Mouse (Mus musculus): ENCODE results near the gene Carns1. TPM values are rescaled to one million over a fixed set of nuclear protein-coding genes. Genes with fewer than 3 reads are reported as not detected.

Gene Carns1
- polyA plus RNA-seq, 1 experiment from 2014 or later: 3.3 TPM

Other genes with a start within 250 kb of the Carns1 start
- 0.59 and 1.4 TPM in 2 replicates for gene Aldh3b1, start 245.7 kb downstream of the Carns1 start, polyA plus RNA-seq (2014; fragmentation: Nextera tagmentation; extraction: Ambion mirVana)
- gene Unc93b1, start 240.3 kb downstream of the Carns1 start, polyA plus RNA-seq (2014; fragmentation: Nextera tagmentation; extraction: Ambion mirVana): 5.1 and 6.4 TPM in 2 replicates
- gene Aldh3b3, start 216.8 kb downstream of the Carns1 start, polyA plus RNA-seq (2014; fragmentation: Nextera tagmentation; extraction: Ambion mirVana): not detected in 2 replicates
- gene Aldh3b2, start 203.2 kb downstream of the Carns1 start, polyA plus RNA-seq (2014; fragmentation: Nextera tagmentation; extraction: Ambion mirVana): 1.5 and 2.3 TPM in 2 replicates
- gene Acy3, start 188.9 kb downstream of the Carns1 start, polyA plus RNA-seq (2014; fragmentation: Nextera tagmentation; extraction: Ambion mirVana): 2.5 and 2.8 TPM in 2 replicates
- 0.70 and 2.3 TPM in 2 replicates for gene Tbx10, start 182.7 kb downstream of the Carns1 start, polyA plus RNA-seq (2014; fragmentation: Nextera tagmentation; extraction: Ambion mirVana)
- 14.6 and 19.5 TPM in 2 replicates for gene Nudt8, start 174.9 kb downstream of the Carns1 start, polyA plus RNA-seq (2014; fragmentation: Nextera tagmentation; extraction: Ambion mirVana)
- gene Gm49405, start 174.9 kb downstream of the Carns1 start, polyA plus RNA-seq (2014; fragmentation: Nextera tagmentation; extraction: Ambion mirVana): 1.5 and 1.6 TPM in 2 replicates
- 1.5 and 1.9 TPM in 2 replicates for gene Doc2g, start 172.2 kb downstream of the Carns1 start, polyA plus RNA-seq (2014; fragmentation: Nextera tagmentation; extraction: Ambion mirVana)
- 188 and 201 TPM in 2 replicates for gene Ndufv1, start 162.7 kb downstream of the Carns1 start, polyA plus RNA-seq (2014; fragmentation: Nextera tagmentation; extraction: Ambion mirVana)
- gene Gstp1, start 137.5 kb downstream of the Carns1 start, polyA plus RNA-seq (2014; fragmentation: Nextera tagmentation; extraction: Ambion mirVana): 343 and 348 TPM in 2 replicates
- 1.1 and 2.9 TPM in 2 replicates for gene Gstp2, start 129.5 kb downstream of the Carns1 start, polyA plus RNA-seq (2014; fragmentation: Nextera tagmentation; extraction: Ambion mirVana)
- gene Gstp3, start 115.9 kb downstream of the Carns1 start, polyA plus RNA-seq (2014; fragmentation: Nextera tagmentation; extraction: Ambion mirVana): not detected in 2 replicates
- not detected in 2 replicates for gene Cabp2, start 93.9 kb downstream of the Carns1 start, polyA plus RNA-seq (2014; fragmentation: Nextera tagmentation; extraction: Ambion mirVana)
- gene Cdk2ap2, start 78.3 kb downstream of the Carns1 start, polyA plus RNA-seq (2014; fragmentation: Nextera tagmentation; extraction: Ambion mirVana): 74.4 and 84.3 TPM in 2 replicates
- gene Pitpnm1, start 75.5 kb downstream of the Carns1 start, polyA plus RNA-seq (2014; fragmentation: Nextera tagmentation; extraction: Ambion mirVana): 12.2 and 15.4 TPM in 2 replicates
- gene Aip, start 49.6 kb downstream of the Carns1 start, polyA plus RNA-seq (2014; fragmentation: Nextera tagmentation; extraction: Ambion mirVana): 65.7 and 67.4 TPM in 2 replicates
- gene Gpr152, start 35.7 kb downstream of the Carns1 start, polyA plus RNA-seq (2014; fragmentation: Nextera tagmentation; extraction: Ambion mirVana): not detected in 2 replicates
- not detected in 2 replicates for gene Cabp4, start 31.4 kb downstream of the Carns1 start, polyA plus RNA-seq (2014; fragmentation: Nextera tagmentation; extraction: Ambion mirVana)
- gene Coro1b, start 26.9 kb downstream of the Carns1 start, polyA plus RNA-seq (2014; fragmentation: Nextera tagmentation; extraction: Ambion mirVana): 119 and 123 TPM in 2 replicates
- 1.0 and 1.1 TPM in 2 replicates for gene Ptprcap, start 21.9 kb downstream of the Carns1 start, polyA plus RNA-seq (2014; fragmentation: Nextera tagmentation; extraction: Ambion mirVana)
- 42.2 and 45.7 TPM in 2 replicates for gene Rps6kb2, start 12.1 kb downstream of the Carns1 start, polyA plus RNA-seq (2014; fragmentation: Nextera tagmentation; extraction: Ambion mirVana)
- gene Tbc1d10c, start 15.8 kb upstream of the Carns1 start, polyA plus RNA-seq (2014; fragmentation: Nextera tagmentation; extraction: Ambion mirVana): 0.79 and 0.96 TPM in 2 replicates
- gene Ppp1ca, start 16.6 kb upstream of the Carns1 start, polyA plus RNA-seq (2014; fragmentation: Nextera tagmentation; extraction: Ambion mirVana): 868 and 927 TPM in 2 replicates
- gene Rad9a, start 26.2 kb upstream of the Carns1 start, polyA plus RNA-seq (2014; fragmentation: Nextera tagmentation; extraction: Ambion mirVana): 41.6 and 42.1 TPM in 2 replicates
- 0.82 and 0.90 TPM in 2 replicates for gene Clcf1, start 38.8 kb upstream of the Carns1 start, polyA plus RNA-seq (2014; fragmentation: Nextera tagmentation; extraction: Ambion mirVana)
- gene AC109138.7, start 38.9 kb upstream of the Carns1 start, polyA plus RNA-seq (2014; fragmentation: Nextera tagmentation; extraction: Ambion mirVana): not detected in 2 replicates
- gene Pold4, start 56.4 kb upstream of the Carns1 start, polyA plus RNA-seq (2014; fragmentation: Nextera tagmentation; extraction: Ambion mirVana): 11.0 and 17.9 TPM in 2 replicates
- gene Ssh3, start 93.7 kb upstream of the Carns1 start, polyA plus RNA-seq (2014; fragmentation: Nextera tagmentation; extraction: Ambion mirVana): 2.8 and 3.9 TPM in 2 replicates
- gene Ankrd13d, start 107.7 kb upstream of the Carns1 start, polyA plus RNA-seq (2014; fragmentation: Nextera tagmentation; extraction: Ambion mirVana): 8.6 and 11.0 TPM in 2 replicates
- 12.5 and 13.9 TPM in 2 replicates for gene Grk2, start 130.7 kb upstream of the Carns1 start, polyA plus RNA-seq (2014; fragmentation: Nextera tagmentation; extraction: Ambion mirVana)
- 42.1 and 44.0 TPM in 2 replicates for gene Kdm2a, start 222.8 kb upstream of the Carns1 start, polyA plus RNA-seq (2014; fragmentation: Nextera tagmentation; extraction: Ambion mirVana)